ENCODE assay signal across 13 mouse cellular contexts in the genomic region with DNA sequence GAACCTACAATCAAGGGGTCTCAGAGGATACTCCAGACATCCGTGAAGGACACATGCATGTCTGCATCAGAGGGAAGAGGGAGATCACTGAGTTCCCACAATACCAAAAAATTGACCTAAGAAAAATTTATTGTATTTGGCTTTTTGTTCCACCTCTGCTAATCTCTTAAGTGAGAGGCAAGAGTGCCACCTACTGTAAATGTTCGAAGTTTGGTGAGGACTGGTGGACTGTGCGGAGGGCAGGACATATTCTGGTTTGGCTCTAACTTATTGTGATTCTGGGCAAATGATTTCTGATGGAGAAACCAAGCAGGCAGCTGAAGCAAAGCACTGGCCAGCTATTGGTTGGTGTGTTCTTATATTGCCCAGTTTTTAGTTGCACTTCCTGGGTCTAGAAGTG. TPM values are rescaled to one million over a fixed set of nuclear protein-coding genes. Genes with fewer than 3 reads are reported as not detected.
A peak's percentile ranks its signal among the peaks of the same experiment; 100 is the strongest.
DNase-seq lines count a peak whose midpoint lies in the region; ATAC-seq and TF ChIP-seq lines count a peak whose summit lies in the region.
"Had no signal": no experiment of that assay in that cellular context is flagged by ENCODE, and none has a peak within 500 bp of the region (broad histone marks: within the 10 kb centered on the region; RNA-seq: fewer than 3 reads in every experiment).

No protein-coding gene starts in this region.

- peak; percentile 46 for TF ChIP-seq CTCF in left cerebral cortex, adult 2 months (IDR thresholded peaks at IDR 0.05)

- no peak overlapping the region for H3K27ac ChIP-seq in left cerebral cortex, adult 2 months
- no peak overlapping the region for H3K27ac ChIP-seq in embryonic facial prominence, embryonic 14.5 days (replicated peaks; ENCODE audit: low read depth, low read length)
- H3K27ac ChIP-seq: limb, embryonic 12.5 days had no signal

- H3K9me3 ChIP-seq in embryonic facial prominence, embryonic 14.5 days (ENCODE audit: control insufficient read depth, low read length) = no peaks in the 10 kb centered on the region
- H3K9me3 ChIP-seq: limb, embryonic 12.5 days had no signal

- no peak for ATAC-seq in embryonic facial prominence, embryonic 14.5 days (ENCODE audit: low read depth)
- ATAC-seq: activated CD4-positive, CD25-positive, alpha-beta regulatory T cell, adult 4 months had no signal

- peak; percentile 5 for DNase-seq in gastrocnemius, adult 18-20 months (ENCODE audit: low spot score)
- DNase-seq in gastrocnemius, adult 8-10 months (ENCODE audit: low spot score in 2 of 2) = no peak
- DNase-seq in left cerebral cortex, adult 2 months (ENCODE audit: extremely low spot score in 1 of 2, low spot score in 2 of 2) = peak in 1 of 2 experiments; percentile 17
- DNase-seq in left cerebral cortex, postnatal 36 days (ENCODE audit: low spot score in 2 of 2) = no peak
- DNase-seq in A20 (ENCODE audit: low read depth, low spot score) (peak; percentile 42), MN1 (ENCODE audit: low spot score) (no peak)
- DNase-seq in embryonic facial prominence, embryonic 14.5 days (ENCODE audit: low spot score) = peak; percentile 15
- DNase-seq in spleen, adult 18-20 months = no peak
- DNase-seq: gastrocnemius, postnatal 25 days; lung, postnatal 10 days; thymus, postnatal 25 days had no signal

- H3K27me3 ChIP-seq in embryonic facial prominence, embryonic 14.5 days (replicated peaks; ENCODE audit: control insufficient read depth, insufficient read depth, low read length) = no peaks in the 10 kb centered on the region
- H3K27me3 ChIP-seq: limb, embryonic 12.5 days had no signal

- no peaks in the 10 kb centered on the region for H3K4me1 ChIP-seq in embryonic facial prominence, embryonic 14.5 days (ENCODE audit: control insufficient read depth, insufficient read depth, low read length)
- H3K4me1 ChIP-seq: limb, embryonic 12.5 days had no signal

- intact Hi-C loops in left cerebral cortex, adult 2 months (cut with DNase I) = loop anchor here (1.0 to 5.0 kb wide), 3 partner anchors 149 to 530 kb away; no protein-coding TSS in a partner anchor
- intact Hi-C loops in left cerebral cortex, postnatal 36 days (cut with DNase I) = loop anchor here (1.0 to 10.0 kb wide), 2 partner anchors 149 to 192 kb away; no protein-coding TSS in a partner anchor

- WGBS in embryonic facial prominence, embryonic 14.5 days = 78% methylated on average over 3 of the region's 3 CpGs

- no peak overlapping the region for H3K9ac ChIP-seq in embryonic facial prominence, embryonic 14.5 days (ENCODE audit: low read depth, low read length)
- H3K9ac ChIP-seq: limb, embryonic 12.5 days had no signal

- no peak overlapping the region for H3K4me3 ChIP-seq in left cerebral cortex, adult 2 months
- H3K4me3 ChIP-seq in embryonic facial prominence, embryonic 14.5 days (ENCODE audit: low read depth, low read length) = no peak overlapping the region
- H3K4me3 ChIP-seq: limb, embryonic 12.5 days had no signal

- no peak overlapping the region for H3K4me2 ChIP-seq in embryonic facial prominence, embryonic 14.5 days (ENCODE audit: low read depth, low read length)
- H3K4me2 ChIP-seq: limb, embryonic 12.5 days had no signal

- no peaks in the 10 kb centered on the region for H3K36me3 ChIP-seq in embryonic facial prominence, embryonic 14.5 days (ENCODE audit: control insufficient read depth, insufficient read depth, low read length)
- H3K36me3 ChIP-seq: limb, embryonic 12.5 days had no signal

RNA-seq across cellular contexts. Expression of gene Cd86, which starts 43.6 kb away (rescaled TPM):
- under 1 TPM; 0.14 to 0.28 TPM for total RNA-seq in gastrocnemius, adult 18-20 months (2021)
- total RNA-seq in gastrocnemius, adult 8-10 months (2022) = under 1 TPM; 0.27 to 0.65 (median 0.43) TPM
- total RNA-seq in left cerebral cortex, adult 2 months (2021) = 1 to 10 TPM; 1.6 to 1.7 TPM
- total RNA-seq in left cerebral cortex, postnatal 36 days (2021) = 1 to 10 TPM; 1.5 to 1.8 TPM
- 2.8 and 3.5 TPM in 2 replicates for polyA plus RNA-seq in embryonic facial prominence, embryonic 14.5 days (2014; fragmentation: Nextera tagmentation; extraction: Ambion mirVana)

Comparison
In these comparisons a context has a peak if more than half of its experiments do, and no peak if none do; other contexts are left out.
1. DNase-seq: peak in gastrocnemius, adult 18-20 months (single experiment), A20 (single experiment) and embryonic facial prominence, embryonic 14.5 days (single experiment); none in gastrocnemius, adult 8-10 months (0 of 2), left cerebral cortex, postnatal 36 days (0 of 2), spleen, adult 18-20 months (0 of 2) and MN1 (single experiment).